Mouse (Mus musculus) neural tube, embryonic 14.5 days (tissue): ENCODE data around the gene Zfp280d. TPM values are rescaled to one million over a fixed set of nuclear protein-coding genes. Genes with fewer than 3 reads are reported as not detected.

ENCODE experiments used
- ATAC-seq: fragments of 200-750 bp; cut with Nextera tagmentation; 2 replicates; pipeline ENCODE4 v1.8.0; 2017; ENCODE audit warnings: low read depth, mild to moderate bottlenecking, moderate TSS enrichment, moderate library complexity
- H3K27ac ChIP-seq: fragments of 300-500 bp; sonication (generic); 2 replicates; pipeline ENCODE4 v1.5.1; 2014; ENCODE audit warnings: low read depth, mild to moderate bottlenecking, control low read depth, low read length, moderate library complexity, mixed read lengths
- H3K27me3 ChIP-seq: fragments of 300-500 bp; sonication (generic); 2 replicates; pipeline ENCODE4 v1.6.1; 2014; ENCODE audit warnings: low read length; ENCODE audit not compliant: control insufficient read depth, insufficient read depth
- H3K36me3 ChIP-seq: fragments of 300-500 bp; sonication (generic); 2 replicates; pipeline ENCODE4 v1.6.1; 2014; ENCODE audit warnings: low read length, mixed read lengths; ENCODE audit not compliant: control insufficient read depth, insufficient read depth
- H3K4me1 ChIP-seq: fragments of 300-500 bp; sonication (generic); 2 replicates; pipeline ENCODE4 v1.6.1; 2014; ENCODE audit warnings: low read length; ENCODE audit not compliant: control insufficient read depth, insufficient read depth
- H3K4me2 ChIP-seq: fragments of 300-500 bp; sonication (generic); 2 replicates; pipeline ENCODE4 v1.6.1; 2014; ENCODE audit warnings: mild to moderate bottlenecking, low read depth, low read length, control low read depth
- H3K4me3 ChIP-seq: fragments of 300-500 bp; sonication (generic); 2 replicates; pipeline ENCODE4 v1.5.1; 2014; ENCODE audit warnings: low read depth, low read length, control low read depth, mixed read lengths
- H3K9ac ChIP-seq: fragments of 300-500 bp; sonication (generic); replicated peaks from 2 replicates; pipeline ENCODE4 v1.6.1; 2014; ENCODE audit warnings: low read depth, mild to moderate bottlenecking, control low read depth, low read length, mixed read lengths
- H3K9me3 ChIP-seq: fragments of 300-500 bp; sonication (generic); 2 replicates; pipeline ENCODE4 v1.6.1; 2016; ENCODE audit warnings: low read length; ENCODE audit not compliant: control insufficient read depth
- WGBS: fragments of 180-500 bp; shearing (Covaris S2); extraction: QIAGEN DNeasy Blood & Tissue Kit; methylation state at CpG from one replicate; pipeline ENCODE4 v1.1.7; 2014; 5-methylcytosine and 5-hydroxymethylcytosine counted together
- polyA plus RNA-seq: library from polyadenylated mRNA; unstranded; fragments of >200 nt; fragmentation: Nextera tagmentation; extraction: Ambion mirVana; gene quantifications from 2 replicates; pipeline ENCODE4 v1.2.1, GENCODE M21; 2014

Zfp280d gene
- polyA plus RNA-seq, 1 experiment from 2014 or later, result 62.3 TPM

DNA sequence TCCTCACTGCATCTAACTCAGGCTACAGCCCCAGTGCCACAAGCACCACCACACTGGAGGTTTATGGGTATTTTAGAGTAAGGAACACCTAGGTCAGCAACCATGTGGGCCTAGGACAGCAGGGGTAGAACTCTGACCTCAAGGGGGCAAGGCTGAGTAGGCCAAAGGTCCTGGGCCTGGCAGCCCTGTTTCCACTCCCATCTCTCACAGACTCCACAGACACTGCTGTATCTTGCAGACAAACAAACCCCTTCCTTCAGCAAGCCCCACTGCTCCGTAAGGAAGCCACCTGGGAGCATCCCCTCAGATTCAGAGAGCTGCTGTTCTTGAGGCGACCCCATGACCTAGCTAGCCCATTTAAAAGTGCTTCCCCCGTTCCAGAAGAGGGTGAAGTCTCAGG is 130.3 kb downstream of the Zfp280d start:
- no peaks in the 10 kb centered on the region for H3K27me3 ChIP-seq
- no peak overlapping the region for H3K9ac ChIP-seq
- H3K36me3 ChIP-seq, result no peaks in the 10 kb centered on the region
- ATAC-seq, result no peak
- H3K9me3 ChIP-seq, result no peaks in the 10 kb centered on the region
- no peak overlapping the region for H3K4me3 ChIP-seq
- WGBS, result 72% methylated on average over 3 of the region's 3 CpGs
- 0 out of 2 replicates have a peak, but pooled peaks cover 3% of the 10 kb centered on the region for H3K4me1 ChIP-seq
- no peak overlapping the region for H3K27ac ChIP-seq
- no peak overlapping the region for H3K4me2 ChIP-seq

- Histone ChIP-seq H3K4me3 (no peak overlapping the region), H3K36me3 (no peaks in the 10 kb centered on the region), H3K27me3 (no peaks in the 10 kb centered on the region), H3K27ac (no peak overlapping the region), H3K9me3 (no peaks in the 10 kb centered on the region), H3K4me2 (no peak overlapping the region), H3K4me1 (0 out of 2 replicates have a peak, but pooled peaks cover 3% of the 10 kb centered on the region), H3K9ac (no peak overlapping the region)
- WGBS, result 93% methylated on average over 9 of the region's 9 CpGs
- ATAC-seq, result no peak
Observed at GRCm38 (mm10) chr9:72405882-72406638, 131.4 kb downstream of the Zfp280d start.

DNA sequence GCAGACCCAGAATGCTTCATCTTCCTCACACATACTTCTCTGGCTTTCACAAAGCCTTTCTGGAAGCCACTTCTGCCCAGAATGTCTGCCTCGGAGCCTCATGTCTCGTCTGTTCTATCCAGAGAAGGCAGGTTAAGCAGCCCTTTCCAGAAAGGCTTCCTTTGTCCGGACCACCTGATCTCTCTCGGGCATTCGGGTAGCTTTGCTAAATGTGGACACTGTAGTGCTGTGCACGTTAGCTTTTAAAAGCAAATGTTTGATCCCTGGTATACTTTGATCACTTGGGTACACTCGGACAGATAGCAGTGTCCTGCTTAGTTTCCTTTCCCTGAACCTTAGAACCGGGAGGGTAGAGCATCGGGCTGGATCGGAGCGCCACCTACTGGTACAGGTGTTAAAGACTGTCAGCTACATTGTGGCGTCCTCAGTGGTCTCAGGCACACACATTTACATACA is 133.5 kb downstream of the Zfp280d start:
- Histone ChIP-seq H3K36me3 (no peaks in the 10 kb centered on the region), H3K4me3 (peak overlapping the region; percentile 15), H3K9ac (0 out of 2 replicates have a peak overlapping the region, but pooled peaks have one; percentile 13), H3K4me2 (peak overlapping the region; percentile 38), H3K4me1 (0 out of 2 replicates have a peak, but pooled peaks cover 3% of the 10 kb centered on the region), H3K27ac (no peak overlapping the region), H3K9me3 (no peaks in the 10 kb centered on the region), H3K27me3 (no peaks in the 10 kb centered on the region)
- ATAC-seq, result peak; percentile 83; the same call in 1 of the 2 replicates
- WGBS, result 12% methylated on average over 12 of the region's 12 CpGs

DNA sequence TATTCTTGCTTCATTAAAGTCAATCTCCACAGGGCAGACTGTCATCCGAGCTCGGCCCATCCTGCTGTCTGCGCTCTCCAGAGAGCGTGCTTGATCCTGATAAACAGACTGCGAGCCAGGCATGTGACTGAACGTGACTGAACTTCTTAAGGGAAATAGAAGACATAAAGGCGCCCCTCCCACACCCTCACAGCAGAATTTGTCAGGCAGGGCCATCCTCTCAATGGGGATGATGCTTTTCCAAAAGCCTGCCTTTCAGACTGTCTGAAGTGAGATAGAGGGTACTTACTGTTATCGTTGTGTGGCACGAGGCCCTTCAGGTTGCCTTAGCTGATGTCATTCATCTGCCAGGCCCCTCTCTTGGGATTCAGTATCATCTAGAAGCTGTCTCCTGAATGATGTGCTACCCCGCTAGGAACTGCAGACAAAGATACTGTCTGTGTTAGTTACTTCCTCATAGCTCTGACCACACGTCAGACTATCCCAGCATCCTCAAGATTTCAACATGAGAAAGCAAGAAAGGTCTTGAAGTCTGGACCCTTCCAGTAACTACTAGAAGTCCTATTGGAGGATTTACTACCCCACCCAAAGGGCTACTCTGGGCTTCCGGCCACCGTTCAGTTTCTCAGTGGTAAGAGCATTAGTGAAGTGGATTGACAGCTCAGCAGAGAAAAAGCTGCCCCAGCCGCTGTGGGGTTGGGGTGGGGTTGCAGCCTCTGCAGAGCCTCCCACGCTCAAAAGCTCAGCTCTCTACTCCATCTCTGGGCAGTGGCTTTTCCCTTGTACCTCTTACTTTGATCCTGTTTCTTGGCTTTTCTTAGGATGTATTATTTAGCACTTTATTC is 134.9 kb downstream of the Zfp280d start:
- H3K9me3 ChIP-seq, result no peaks in the 10 kb centered on the region
- 0 out of 2 replicates have a peak, but pooled peaks cover 3% of the 10 kb centered on the region for H3K4me1 ChIP-seq
- H3K9ac ChIP-seq, result no peak overlapping the region
- no peaks in the 10 kb centered on the region for H3K27me3 ChIP-seq
- no peak for ATAC-seq
- H3K36me3 ChIP-seq, result no peaks in the 10 kb centered on the region
- H3K4me3 ChIP-seq, result no peak overlapping the region
- 48% methylated on average over 15 of the region's 15 CpGs for WGBS
- no peak overlapping the region for H3K4me2 ChIP-seq
- no peak overlapping the region for H3K27ac ChIP-seq

DNA sequence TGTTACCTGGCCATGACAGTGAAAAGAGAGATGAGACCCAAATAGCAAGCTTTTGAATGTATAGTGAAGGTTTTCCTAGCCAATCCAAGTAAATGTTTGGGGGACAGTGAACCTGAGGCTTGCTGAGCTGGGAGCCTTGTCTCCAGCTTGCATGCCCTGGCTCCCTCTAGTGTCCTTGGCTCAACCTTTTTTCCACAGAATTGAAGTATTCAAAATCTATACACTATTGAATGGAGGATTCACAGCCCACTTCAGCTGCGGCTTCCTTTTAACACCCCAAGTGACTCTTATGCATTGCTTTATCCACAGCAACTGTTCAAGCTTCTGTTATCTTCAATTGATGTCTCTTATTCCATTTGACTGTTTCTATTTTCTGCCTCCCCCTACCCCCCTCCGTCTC is 137.1 kb downstream of the Zfp280d start:
- H3K4me1 ChIP-seq, result 0 out of 2 replicates have a peak, but pooled peaks cover 3% of the 10 kb centered on the region
- no peak for ATAC-seq
- H3K9ac ChIP-seq, result no peak overlapping the region
- H3K4me2 ChIP-seq, result no peak overlapping the region
- no peaks in the 10 kb centered on the region for H3K36me3 ChIP-seq
- H3K9me3 ChIP-seq, result no peaks in the 10 kb centered on the region
- WGBS, result 88% methylated on average over 2 of the region's 2 CpGs
- no peak overlapping the region for H3K27ac ChIP-seq
- no peak overlapping the region for H3K4me3 ChIP-seq
- no peaks in the 10 kb centered on the region for H3K27me3 ChIP-seq

Other genes starting within 250 kb of the Zfp280d start
- 74.1 and 93.6 TPM in 2 replicates for gene Tcf12, start 163.0 kb upstream of the Zfp280d start, polyA plus RNA-seq
- gene Mns1, start 163.2 kb downstream of the Zfp280d start, polyA plus RNA-seq, result 3.7 and 5.7 TPM in 2 replicates
- 26.8 and 32.2 TPM in 2 replicates for gene Tex9, start 217.4 kb downstream of the Zfp280d start, polyA plus RNA-seq